Mouse (Mus musculus): ENCODE data around the gene Whrn. TPM values are rescaled to one million over a fixed set of nuclear protein-coding genes. Genes with fewer than 3 reads are reported as not detected.

Gene Whrn
- total RNA-seq, 2 experiments from 2014 or later, result 18.8 to 22.3 TPM

DNA sequence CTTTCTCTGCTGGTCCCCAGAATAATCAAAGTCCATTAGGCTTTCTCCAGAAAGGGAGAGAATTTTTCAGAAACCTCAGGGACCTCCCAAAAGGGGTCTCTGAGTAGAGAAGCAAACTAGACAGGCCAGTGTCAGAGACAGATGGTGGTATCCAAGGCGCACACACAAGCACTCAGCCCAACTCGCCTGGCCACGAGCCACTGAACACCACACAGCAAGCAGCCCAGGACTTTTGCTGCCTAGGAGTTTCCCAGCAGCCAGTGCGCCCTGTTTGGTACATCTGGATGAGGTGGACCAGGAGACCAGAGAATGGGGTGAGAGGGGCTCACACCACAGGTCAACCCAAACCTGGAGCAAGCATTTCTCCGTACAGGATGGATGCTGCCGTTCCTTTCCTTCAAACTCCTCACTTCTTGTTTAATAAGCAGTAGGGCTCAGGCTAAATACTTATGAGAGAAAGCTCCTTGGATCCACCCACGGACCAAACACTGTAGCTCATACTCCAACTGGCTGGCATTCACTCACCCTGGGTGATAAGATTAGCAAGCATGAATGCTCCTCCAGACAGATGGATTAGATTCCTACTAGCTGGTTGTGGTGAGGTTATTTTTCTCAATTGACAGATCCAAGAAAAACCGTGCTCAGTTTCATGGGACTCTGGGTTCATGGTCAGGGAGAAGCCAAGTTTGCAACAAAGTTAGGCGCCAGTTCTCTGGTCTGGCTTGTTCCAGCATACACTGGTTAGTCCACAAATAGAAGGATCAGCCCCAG lies 2.3 kb downstream of the Whrn start:
- peak in 1 of 2 experiments; percentile 29 for DNase-seq

DNA sequence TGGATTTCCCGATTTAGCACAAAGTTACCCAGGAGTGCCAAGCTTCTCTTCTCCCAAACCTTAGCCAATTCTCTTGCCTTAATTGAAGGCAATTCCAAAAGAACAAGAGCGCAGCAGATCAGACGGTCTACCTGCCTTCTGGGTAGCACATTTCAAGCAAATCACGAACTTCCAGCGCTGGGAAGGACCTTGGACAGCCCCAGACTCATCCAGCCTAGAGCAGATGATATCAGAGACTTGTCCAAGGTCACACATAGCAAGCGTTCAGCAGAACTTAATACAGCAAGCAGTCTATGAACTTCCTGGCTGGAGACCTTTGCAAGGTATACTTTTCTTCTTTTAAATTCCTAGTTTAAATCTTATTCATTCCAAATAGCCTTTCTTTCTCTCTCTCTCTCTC lies 4.3 kb downstream of the Whrn start:
- DNase-seq, result no peak

DNA sequence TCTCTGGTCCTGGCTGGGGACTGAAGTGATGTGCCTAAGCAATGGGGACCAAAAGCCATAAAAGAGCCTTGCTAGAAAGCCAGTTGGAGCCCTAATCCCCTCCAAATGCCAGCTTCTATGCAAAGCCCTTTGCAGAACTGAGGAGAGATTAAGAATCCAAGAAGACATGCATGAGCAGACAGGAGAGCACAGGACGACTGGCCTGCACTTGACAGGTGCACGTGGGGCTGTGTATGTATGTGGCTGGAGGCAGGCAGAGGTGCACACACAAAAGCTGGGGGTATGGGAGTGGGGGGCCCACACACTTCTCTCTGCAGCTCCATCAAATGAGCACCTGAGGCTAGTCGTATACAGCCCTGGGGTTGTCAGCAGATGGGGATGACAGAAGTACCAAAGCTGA lies 5.6 kb downstream of the Whrn start:
- DNase-seq, result no peak

DNA sequence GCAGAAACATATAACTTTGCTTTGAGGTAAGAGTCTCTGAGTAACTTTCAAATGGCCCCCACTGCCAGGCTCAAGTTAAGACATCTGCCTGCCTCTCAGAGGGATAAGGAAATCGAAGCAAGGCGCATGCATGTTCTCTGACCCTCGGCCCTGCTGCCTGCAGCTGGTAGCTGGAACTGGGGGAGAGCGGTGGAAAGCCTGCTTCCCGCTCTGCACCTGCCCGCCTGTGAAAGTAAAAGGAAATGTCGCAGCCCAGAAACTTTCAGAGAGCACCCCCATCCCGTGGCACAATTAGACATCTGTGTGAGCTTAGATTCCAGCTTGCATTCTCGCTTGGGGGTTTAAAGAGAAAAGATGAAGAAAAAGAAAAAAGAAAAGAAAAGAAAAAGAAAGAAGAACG lies 6.1 kb downstream of the Whrn start:
- DNase-seq, result no peak

DNA sequence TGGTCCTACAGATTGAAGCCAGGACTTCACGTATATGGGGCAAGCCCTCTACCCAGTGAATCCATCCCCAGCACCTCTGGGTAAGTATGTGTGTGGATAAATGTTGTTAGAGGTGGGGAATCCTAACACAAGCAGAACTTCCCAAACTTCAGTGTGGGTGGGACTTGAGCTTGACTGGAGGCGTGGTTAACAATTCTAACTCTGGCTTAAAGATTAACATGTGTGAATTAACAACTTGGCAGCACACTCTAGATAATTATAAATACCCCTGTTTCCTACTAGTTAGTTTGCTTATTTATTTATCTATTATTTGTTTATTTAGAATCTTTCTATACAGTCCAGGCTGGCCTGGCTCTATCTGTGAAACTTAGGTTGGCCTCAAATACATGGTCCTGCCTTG lies 7.9 kb downstream of the Whrn start:
- DNase-seq, result no peak

DNA sequence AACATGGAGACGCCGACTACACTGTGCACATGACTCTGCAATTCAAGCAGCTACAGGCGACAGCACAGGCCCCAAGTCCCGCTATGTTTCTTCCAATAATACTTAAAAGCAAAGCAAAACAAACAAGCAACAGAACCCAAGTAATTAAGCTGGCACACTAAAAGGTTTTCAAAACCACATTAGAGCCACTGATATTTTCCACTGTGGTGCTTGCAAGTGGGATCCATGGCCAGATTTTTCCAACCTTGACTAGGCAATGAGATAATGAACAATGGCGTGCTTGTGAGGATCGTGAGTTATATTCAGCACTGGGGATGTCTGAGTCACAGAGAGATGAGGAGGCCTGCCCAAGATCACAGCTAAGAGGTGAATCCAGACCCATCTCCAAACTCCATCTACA lies 8.5 kb downstream of the Whrn start:
- no peak for DNase-seq

DNA sequence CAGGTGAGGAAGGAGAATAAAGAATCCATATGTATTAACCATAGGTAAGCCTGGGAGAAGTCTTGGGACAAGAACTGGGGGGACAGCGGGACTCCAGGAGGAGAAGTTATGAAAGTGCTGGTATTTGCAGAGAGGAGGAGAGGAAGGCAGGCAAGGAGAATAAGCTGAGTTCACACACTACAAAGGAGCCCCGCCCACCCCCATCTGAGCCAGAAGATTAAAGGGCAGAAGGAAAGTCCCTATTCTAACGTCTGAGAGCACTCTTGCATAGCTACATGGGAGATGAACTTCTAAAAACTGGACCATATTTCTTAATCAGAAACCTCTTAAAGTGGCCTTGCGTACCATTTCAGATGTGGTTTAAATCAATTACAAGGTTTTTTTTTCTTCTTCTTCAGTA lies 9.3 kb downstream of the Whrn start:
- no peak for DNase-seq

DNA sequence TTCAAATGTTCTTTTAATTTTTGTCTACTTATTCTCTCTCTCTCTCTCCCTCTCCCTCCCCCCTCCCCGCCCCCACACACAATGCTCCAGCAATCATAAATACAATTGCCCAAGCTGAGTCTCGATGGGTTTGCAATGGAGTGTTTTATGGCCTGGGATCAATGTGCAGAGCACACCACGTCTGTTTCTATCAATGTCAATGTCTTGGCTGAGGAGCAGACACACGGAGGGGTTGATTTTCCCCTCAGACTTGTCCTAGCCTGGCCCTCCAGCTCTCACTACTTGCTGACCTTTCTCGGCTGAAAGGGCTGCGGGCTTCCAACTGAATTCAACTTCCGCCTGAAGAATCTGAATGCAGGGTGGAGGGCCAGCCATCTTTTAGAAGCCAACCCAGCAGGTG lies 12.1 kb downstream of the Whrn start:
- no peak for DNase-seq

DNA sequence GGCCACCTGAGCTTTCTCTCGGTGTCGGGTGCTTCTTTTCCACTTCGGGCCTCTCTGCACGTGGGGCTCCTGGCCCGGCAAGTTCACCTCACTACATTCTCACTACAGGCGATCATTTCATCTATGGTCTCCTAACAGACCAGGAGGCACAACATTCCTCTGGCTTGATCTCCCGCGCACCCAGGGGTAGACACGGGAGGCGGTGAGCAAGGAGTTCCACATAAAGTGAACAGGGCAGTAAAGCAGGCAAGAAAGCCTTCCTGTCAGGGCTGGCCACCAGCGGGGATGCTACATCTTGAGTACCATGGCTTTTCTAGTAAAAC lies 15.0 kb downstream of the Whrn start:
- no peak for DNase-seq

DNA sequence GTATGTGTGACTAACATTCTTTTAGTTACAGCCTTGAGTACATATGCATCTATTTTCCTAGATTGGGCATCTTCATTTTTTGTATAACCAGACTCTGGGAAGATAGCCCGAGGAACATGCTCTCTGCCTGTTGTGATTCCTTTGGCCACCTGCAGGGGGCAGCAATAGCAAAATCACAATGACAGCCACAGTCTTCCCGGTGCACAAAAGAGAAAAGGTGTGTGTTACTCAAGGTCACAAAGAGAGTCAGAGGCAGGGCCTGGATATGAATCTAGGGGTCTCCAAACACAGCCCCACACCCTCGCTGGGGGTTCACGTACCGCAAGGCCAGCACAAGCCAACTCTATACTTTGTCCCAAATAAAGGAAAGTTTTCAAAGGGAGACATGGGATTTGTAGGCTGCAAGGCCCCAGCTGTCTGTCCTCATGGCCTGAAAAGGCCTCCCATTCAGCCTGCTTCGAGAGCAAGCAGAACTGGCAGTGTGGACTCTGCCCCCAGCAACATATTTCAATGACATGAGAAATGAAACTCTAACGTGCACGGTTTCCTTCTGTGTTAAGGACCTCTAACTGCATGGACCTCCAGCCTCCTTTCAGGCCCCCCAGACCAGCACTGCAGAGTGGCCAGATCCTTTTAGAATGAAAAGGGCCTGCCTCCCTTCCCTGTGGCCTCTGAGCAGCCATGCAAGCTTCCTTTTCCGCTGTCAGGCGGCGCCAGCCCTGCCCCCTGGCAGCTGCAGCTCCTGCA lies 15.5 kb downstream of the Whrn start:
- peak; percentile 38 to 43 for DNase-seq

DNA sequence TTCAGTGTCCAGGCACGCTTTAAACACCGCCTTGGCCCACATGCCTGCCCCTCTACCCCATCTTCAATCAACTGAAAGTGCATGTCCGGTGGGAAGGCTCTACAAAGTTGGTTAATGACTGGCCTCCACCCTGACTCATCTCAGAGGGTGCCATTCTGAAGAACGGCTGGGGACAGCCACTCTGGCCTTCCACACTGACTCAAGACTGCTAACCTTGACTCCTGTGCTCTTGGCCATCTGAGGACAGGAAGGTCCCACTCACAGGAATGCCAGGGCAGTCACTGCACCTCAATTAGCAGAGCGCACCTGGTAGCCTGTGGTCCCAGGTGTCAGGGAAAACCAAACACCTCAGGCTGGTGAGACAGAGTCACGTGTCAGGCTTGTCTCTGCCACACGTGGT lies 17.8 kb downstream of the Whrn start:
- DNase-seq, result no peak

DNA sequence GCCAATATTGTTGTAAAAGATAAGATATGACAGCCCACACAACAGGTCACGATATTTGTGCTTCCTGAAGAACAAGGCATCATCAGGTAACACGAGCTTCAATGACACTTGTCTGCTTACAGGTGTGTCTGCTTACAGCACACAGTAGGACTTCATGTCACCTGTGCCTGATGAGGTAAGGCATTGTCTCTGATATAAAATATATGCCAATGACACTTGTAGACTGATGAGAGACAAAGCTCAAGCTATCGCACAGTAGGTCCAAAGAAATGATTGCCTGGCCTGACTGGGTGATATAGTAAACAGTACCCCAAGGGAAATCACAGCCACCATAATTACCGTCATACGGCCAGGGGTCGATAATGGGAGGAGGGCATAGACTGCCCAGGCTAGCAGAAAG lies 18.9 kb downstream of the Whrn start:
- no peak for DNase-seq

DNA sequence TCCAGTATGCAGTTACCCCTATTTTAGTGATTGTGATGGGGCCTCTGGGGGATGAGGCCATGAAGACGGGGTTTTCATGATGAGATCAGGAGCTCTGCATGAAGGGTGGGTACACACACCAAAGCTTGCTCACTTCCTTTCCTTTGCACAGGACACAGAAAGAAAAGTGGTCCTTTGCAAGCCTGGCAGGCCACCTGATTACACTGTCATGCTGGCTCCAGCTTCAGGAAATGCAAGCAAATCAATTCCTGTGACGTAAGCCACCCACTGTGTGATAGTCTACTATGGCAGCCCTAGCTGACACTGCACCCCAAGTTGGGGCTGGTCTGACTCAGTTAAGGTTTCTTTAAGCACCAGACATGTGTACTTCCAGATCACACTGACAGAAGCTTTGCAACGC lies 20.6 kb downstream of the Whrn start:
- DNase-seq, result no peak

DNA sequence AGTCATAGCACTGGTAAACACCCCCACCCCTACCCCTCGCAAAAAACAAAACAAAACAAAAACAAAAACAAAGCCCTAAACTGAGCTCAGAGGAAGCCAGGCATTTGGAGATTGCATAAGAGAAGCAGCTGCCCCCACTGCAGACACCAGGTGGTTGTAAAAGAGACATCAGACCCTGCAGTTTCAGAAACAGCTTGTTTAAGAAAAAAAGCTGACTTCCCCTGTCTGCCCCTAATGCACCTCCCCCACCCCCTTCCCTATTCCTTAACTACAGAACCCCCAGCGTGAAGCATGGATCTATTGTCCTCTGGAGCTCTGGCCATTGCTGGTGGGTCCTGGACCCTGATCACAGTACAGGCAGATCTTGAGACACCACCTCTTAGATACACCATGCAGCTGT lies 21.4 kb downstream of the Whrn start:
- DNase-seq, result no peak

DNA sequence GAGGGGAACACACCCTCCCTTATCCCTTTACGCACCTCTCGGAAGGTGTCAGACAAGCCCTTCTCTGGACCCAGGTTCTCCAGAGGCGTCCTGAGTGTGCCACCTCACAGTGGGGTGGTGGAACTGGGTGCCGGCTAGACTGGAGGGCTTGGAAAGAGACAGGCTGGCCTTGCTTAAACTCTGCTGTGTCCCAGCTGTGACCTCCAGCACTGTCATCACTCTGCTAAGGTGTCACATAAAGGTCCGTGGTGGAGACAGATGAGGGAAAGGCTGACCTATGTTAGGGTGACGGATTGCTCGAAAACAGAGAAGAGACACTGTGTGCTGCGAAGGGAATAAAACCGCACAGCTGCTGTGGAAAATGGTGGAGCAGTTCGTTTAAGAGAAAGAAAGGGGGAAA lies 28.5 kb downstream of the Whrn start:
- no peak for DNase-seq

DNA sequence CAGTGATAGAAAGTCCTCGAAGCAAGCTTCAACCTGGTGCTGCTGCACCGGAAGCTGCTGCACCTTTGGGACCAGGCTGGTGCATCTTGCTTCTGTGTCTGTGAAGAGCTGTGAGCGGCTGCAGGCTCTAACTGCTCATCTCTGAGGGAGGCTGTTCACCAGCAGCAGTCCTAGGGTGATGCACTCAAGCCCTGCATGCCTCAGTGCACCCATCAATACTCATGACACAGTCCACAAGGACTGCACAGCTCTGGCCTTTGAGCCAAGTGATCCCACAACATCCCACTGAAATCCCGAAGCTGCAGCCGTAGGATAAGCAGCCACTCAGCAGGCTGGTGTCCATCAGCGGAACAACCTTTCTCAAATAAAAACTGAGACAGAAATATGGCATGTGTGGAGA lies 29.6 kb downstream of the Whrn start:
- no peak for DNase-seq

DNA sequence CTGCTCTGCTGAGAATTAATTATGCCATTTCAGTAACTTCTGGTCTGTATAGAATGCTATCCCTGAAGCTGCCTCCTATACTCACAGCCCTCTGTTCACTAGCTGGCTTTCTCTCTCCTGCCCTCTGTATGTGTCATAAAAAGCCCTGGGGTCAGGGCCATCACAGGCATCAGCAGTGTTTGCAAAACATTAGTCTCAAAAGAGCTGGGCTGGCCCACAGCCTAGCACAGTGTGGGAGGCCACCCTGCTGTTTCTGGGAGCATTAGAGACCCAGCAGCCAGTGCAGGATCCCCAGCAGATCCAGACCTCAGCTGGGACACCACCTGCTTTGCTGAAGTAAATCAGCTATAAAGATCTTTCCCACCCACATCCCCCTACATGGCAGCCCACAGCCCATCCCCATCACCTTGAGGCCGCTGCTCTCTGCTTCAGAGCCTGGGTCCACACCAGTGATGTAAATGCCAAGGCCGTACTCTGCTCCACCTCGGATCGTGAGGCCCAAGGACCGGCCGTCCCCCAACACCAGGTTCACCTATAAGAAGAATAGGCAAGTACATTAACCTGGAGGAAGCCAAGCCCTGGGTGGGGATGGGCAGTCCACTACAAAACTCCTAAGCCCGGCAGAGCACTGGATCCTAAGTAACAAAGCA lies 34.8 kb downstream of the Whrn start:
- peak in 1 of 2 experiments; percentile 15 for DNase-seq

DNA sequence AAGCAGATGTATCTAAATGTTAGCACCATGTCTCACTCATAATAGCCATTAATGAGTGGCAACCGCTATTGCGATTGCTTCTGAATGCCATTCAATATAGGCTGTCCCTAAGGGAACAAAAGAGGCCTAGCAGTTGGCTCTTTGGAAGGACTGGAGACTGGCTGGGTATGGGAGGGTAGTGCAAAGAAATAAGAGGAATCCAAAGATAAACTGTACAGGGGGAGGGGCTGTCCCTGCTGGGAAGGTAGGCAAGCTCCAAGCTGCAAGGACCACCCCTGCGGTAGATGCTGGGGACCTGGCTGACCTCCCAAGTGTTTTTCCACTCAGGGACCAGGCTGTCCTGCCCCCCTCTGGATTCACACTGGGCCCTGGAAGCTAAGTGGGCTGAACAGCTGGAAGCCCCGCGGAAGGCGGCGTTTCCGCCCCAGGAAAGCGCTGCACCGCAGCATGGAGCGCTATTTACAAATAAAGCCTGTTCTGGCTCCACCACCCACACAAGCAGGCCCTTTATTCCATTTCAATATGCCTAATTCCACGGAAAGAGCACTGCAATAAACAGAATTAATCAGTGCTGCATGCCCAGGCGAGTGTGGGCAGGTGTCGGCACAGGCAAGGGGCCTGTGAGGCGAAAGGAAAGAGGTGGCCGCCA lies 36.5 kb downstream of the Whrn start:
- peak in 1 of 2 experiments; percentile 26 for DNase-seq

DNA sequence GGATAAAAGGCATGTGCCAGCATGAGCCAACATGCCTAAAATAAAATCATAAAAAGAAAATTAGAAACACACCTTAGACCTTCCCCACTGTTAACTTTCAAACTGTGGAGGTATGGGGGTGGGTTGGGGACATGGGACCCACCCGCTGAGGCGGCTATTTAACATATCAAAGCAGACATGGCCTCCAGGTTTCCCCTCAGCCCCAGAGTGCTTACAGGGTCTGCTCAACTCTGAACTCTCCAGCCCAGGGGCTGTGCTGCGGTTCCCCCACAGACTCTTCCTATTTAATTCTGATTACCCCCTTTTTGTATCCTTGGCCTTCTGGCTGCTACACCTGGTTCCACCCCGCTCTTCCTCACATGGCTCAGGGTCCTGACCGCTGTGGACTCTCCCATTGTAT lies 39.2 kb downstream of the Whrn start:
- DNase-seq, result no peak

DNA sequence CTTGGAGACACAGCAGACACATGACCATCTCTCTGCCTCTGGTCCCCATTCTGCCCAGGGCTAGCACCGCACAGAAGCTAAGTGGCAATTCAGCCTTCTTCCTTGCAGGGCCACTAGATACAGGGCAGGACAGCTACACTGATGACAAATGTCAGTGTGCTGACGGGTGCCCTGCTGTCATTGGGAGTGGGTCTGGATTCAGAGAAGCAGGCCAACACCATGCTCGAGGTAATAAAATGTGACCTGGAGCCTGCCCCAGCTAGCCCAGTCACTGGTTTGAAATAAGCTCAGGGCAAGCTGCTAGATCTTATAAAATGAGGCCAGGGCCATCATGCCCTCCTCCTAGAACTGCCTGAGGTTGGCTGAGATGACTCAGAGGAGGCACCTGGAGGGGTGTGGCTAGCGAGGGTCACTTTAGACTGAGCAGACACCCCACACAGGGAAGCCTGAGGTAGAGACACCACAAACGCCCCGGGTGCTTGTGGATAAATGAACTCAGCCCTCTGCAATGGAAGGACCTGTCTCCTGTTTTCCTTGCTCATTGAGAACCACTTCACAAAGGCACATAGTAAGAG lies 41.8 kb downstream of the Whrn start:
- no peak for DNase-seq

DNA sequence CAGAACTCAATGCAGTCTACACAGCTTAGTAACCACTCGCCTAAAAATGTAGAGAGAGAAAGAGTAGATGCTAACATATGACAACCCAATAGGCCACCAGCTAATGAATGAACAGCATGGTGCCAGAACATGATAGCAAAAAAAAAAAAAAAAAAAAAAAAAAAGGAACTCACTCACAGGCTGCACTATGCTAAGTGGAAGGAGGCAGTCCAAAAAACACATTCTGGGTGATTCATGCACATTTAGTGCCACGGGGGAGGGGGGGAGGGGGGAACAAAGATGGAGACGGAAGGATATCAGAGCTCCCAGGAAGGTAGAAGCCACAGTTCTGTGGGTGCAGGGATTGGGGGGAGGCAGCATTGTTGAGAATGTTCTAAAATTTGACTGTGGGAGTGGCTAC lies 43.2 kb downstream of the Whrn start:
- DNase-seq, result no peak

DNA sequence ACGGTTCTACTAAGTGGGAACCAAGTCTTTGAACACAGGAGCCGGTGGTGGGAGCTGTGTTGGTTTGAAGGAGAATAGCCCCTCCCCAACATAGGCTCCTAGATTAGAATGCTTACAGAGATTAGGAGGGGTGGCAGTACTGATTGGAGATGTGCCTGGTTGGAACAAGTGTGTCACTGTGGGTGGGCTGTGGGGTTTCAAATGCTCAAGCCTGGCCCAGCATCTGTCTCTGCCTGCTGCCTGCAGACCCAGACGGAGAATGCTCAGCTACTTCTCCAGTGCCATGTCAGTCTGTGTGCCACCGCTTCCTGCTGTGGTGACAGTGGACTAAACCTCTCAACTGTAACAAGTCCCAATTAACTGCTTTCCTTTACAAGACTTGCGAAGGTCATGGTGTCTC lies 45.2 kb downstream of the Whrn start:
- DNase-seq, result no peak
